Mouse (Mus musculus) neural tube, embryonic 14.5 days (tissue): Measurements from ENCODE around the gene Ufm1. TPM values are rescaled to one million over a fixed set of nuclear protein-coding genes. Genes with fewer than 3 reads are reported as not detected.

Source experiments
- ATAC-seq: fragments of 200-750 bp; cut with Nextera tagmentation; 2 replicates; pipeline ENCODE4 v1.8.0; 2017; ENCODE audit warnings: low read depth, mild to moderate bottlenecking, moderate TSS enrichment, moderate library complexity
- H3K27ac ChIP-seq: fragments of 300-500 bp; sonication (generic); 2 replicates; pipeline ENCODE4 v1.5.1; 2014; ENCODE audit warnings: low read depth, mild to moderate bottlenecking, control low read depth, low read length, moderate library complexity, mixed read lengths
- H3K27me3 ChIP-seq: fragments of 300-500 bp; sonication (generic); 2 replicates; pipeline ENCODE4 v1.6.1; 2014; ENCODE audit warnings: low read length; ENCODE audit not compliant: control insufficient read depth, insufficient read depth
- H3K36me3 ChIP-seq: fragments of 300-500 bp; sonication (generic); 2 replicates; pipeline ENCODE4 v1.6.1; 2014; ENCODE audit warnings: low read length, mixed read lengths; ENCODE audit not compliant: control insufficient read depth, insufficient read depth
- H3K4me1 ChIP-seq: fragments of 300-500 bp; sonication (generic); 2 replicates; pipeline ENCODE4 v1.6.1; 2014; ENCODE audit warnings: low read length; ENCODE audit not compliant: control insufficient read depth, insufficient read depth
- H3K4me2 ChIP-seq: fragments of 300-500 bp; sonication (generic); 2 replicates; pipeline ENCODE4 v1.6.1; 2014; ENCODE audit warnings: mild to moderate bottlenecking, low read depth, low read length, control low read depth
- H3K4me3 ChIP-seq: fragments of 300-500 bp; sonication (generic); 2 replicates; pipeline ENCODE4 v1.5.1; 2014; ENCODE audit warnings: low read depth, low read length, control low read depth, mixed read lengths
- H3K9ac ChIP-seq: fragments of 300-500 bp; sonication (generic); replicated peaks from 2 replicates; pipeline ENCODE4 v1.6.1; 2014; ENCODE audit warnings: low read depth, mild to moderate bottlenecking, control low read depth, low read length, mixed read lengths
- H3K9me3 ChIP-seq: fragments of 300-500 bp; sonication (generic); 2 replicates; pipeline ENCODE4 v1.6.1; 2016; ENCODE audit warnings: low read length; ENCODE audit not compliant: control insufficient read depth
- WGBS: fragments of 180-500 bp; shearing (Covaris S2); extraction: QIAGEN DNeasy Blood & Tissue Kit; methylation state at CpG from one replicate; pipeline ENCODE4 v1.1.7; 2014; 5-methylcytosine and 5-hydroxymethylcytosine counted together
- polyA plus RNA-seq: library from polyadenylated mRNA; unstranded; fragments of >200 nt; fragmentation: Nextera tagmentation; extraction: Ambion mirVana; gene quantifications from 2 replicates; pipeline ENCODE4 v1.2.1, GENCODE M21; 2014

Ufm1 gene
- polyA plus RNA-seq, result 77.1 and 78.6 TPM in 2 replicates

DNA sequence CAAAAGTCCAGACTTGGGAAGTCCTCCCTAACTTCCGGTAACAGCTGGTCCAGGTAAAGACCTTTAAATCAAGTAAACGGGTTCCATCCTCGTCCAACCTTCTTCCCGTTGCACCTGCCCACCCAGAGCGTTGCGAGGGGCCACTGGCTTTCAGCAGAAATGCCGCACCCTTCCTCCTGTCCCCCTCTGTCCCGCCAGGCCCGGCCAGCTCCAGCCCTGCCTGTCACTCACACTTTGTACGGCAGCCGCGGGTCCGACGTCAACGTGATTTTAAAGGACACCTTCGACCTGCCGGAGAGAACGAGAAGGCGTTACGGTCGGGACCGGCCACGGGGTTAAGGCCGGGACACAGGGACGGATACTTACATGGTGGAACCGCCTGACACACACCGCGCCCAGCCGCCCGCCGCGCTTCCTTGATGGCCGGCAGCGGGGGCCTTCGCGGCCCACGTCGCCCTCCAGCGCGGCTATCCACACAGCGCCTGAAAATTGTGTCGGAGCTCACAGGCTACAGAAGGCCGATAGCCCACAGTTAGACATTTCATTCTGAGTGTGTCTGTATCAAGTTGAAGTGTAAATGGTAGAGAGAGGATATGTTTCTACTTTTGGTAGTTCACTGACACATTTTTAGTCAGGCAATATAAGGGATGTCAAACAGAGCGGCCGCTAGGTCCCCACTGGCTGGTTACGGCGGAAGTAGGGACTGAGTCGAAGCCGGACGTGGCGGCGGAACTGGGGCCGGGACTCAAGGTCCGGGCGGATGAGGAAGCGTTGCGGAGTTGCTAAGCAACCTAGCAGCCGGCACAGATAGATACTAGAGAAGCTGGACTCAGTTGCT lies at the start of gene Ufm1:
Gene Ufm1 (minus strand): TSS at position 448 of the 838 bp plus-strand sequence.
- WGBS, result under 1% methylated on average over 58 of the region's 58 CpGs
- Histone ChIP-seq H3K27ac (peak within 1 kb of the TSS; percentile 60; the same call in 1 of the 2 replicates), H3K4me2 (peak within 1 kb of the TSS; percentile 94)

DNA sequence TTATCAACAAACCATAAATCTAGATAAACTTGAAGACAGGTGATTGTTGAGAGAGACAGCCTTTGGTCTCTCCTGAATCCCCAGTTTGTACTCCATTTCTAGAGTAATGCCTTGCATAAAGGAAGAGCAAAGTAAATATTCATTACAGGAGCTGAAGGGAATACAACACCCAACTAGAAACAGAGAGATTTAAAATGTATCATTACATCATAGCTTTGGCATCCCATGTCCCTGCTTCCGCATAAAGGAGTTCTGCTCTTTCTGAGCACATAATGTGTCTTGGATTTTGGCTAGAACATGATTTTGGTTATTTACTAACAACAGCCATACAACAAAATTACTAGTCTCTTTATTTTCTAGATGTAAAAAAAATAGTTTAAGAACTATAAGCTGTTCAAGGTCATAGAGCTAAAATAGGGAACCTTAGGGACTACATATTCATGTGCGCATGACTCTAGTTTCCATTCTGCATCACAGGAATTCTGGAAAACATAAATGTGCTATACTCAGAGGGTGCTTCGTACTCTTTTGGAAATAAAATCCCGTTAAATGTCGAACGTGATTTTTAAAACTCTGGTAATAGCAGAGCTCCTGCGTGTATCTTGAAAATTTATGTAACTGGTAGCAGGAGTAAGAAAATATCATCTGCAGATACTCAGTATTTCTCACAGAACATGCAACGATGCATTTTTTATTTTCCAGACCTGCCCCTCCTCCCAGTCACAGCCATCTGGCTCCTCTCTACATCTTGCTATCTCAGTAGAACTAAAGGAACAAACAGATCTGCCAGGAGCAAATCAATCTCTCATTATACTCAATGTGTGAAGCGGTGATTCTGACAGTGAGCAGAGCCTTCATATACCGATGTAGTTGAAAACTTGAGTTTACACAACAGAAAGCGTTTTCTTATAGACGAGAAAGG lies 27.2 kb upstream of the Ufm1 start:
- Histone ChIP-seq H3K9ac (no peak overlapping the region), H3K4me2 (no peak overlapping the region), H3K9me3 (no peaks in the 10 kb centered on the region), H3K4me3 (no peak overlapping the region), H3K36me3 (no peaks in the 10 kb centered on the region), H3K27ac (no peak overlapping the region), H3K27me3 (no peaks in the 10 kb centered on the region), H3K4me1 (no peaks in the 10 kb centered on the region)
- ATAC-seq, result no peak
- 79% methylated on average over 12 of the region's 12 CpGs for WGBS

More for the DNA sequence above, at the start of gene Ufm1:
- H3K36me3 ChIP-seq, result peaks cover 15% of the 10 kb centered on the region
- peaks cover 8% of the 10 kb centered on the region for H3K4me1 ChIP-seq
- H3K9me3 ChIP-seq, result no peaks in the 10 kb centered on the region
- H3K9ac ChIP-seq, result peak within 1 kb of the TSS; percentile 78
- H3K4me3 ChIP-seq, result peak within 1 kb of the TSS; percentile 95
- peak; percentile 99 for ATAC-seq
- no peaks in the 10 kb centered on the region for H3K27me3 ChIP-seq

DNA sequence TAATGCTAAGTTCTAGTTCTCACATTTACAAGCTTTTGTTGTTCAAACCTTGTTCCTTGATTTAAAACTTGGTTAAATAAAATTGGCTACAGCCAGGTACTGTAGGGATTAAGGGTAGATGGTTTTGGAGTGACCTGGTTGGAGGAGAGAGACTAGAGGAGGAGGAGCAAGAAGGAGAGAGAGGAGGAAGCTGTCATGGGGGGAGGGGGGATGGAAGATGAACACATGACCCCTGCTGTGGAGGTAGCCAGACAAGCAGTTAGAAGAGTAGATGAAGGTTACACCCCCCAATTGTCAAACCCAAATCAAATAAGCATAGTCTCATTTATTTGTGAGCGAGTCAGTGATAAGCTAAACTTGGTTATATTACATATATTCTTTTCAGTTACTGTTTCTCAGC lies 8.0 kb upstream of the Ufm1 start:
- Histone ChIP-seq H3K4me2 (no peak overlapping the region), H3K9ac (no peak overlapping the region), H3K27me3 (no peaks in the 10 kb centered on the region), H3K4me1 (no peaks in the 10 kb centered on the region), H3K4me3 (no peak overlapping the region), H3K36me3 (no peaks in the 10 kb centered on the region), H3K27ac (no peak overlapping the region), H3K9me3 (no peaks in the 10 kb centered on the region)
- WGBS, result 88% methylated on average over 1 of the region's 1 CpGs
- no peak for ATAC-seq

DNA sequence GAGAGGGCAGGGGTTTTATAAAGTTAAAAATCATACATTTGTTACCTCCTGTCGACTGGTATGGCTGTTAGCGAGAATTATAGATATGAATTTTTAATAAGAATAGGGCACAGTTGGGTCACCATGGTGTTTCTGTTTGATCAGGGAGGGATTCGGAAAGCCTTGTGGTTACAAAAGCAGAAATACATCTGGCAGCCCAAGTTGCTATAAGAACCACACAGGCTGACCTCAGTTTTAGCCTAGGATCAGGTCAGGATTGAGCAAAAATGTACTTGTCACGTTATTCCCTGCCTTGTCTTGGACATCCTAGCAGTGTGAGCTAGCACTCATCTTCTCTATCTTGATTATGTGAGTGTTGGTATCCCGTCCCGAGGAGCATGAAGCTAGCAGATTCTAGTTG lies 6.9 kb upstream of the Ufm1 start:
- H3K27ac ChIP-seq, result no peak overlapping the region
- no peak overlapping the region for H3K4me2 ChIP-seq
- no peaks in the 10 kb centered on the region for H3K36me3 ChIP-seq
- H3K27me3 ChIP-seq, result no peaks in the 10 kb centered on the region
- 88% methylated on average over 6 of the region's 6 CpGs for WGBS
- H3K9ac ChIP-seq, result no peak overlapping the region
- no peaks in the 10 kb centered on the region for H3K4me1 ChIP-seq
- no peak for ATAC-seq
- no peaks in the 10 kb centered on the region for H3K9me3 ChIP-seq
- H3K4me3 ChIP-seq, result no peak overlapping the region

DNA sequence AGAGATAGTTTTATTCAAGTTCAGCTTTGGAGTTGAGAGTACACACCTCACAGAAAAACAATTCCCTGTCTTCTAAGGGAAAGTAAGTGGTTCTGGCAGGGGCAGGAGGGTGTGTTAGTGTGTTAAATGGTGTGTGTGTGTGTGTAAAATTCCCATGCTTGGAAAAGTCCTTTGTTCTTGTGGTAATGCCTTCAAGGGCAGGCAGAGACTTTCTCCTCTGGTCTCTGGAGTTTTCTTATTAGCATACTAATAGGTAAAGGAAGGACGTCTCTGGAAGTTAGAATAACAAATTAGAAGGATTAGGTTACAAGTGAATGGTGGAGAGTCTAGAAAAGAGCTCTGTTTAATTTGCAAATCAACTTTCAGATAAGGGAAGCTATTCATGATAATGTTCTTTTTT lies 5.6 kb upstream of the Ufm1 start:
- H3K36me3 ChIP-seq, result no peaks in the 10 kb centered on the region
- H3K9me3 ChIP-seq, result no peaks in the 10 kb centered on the region
- no peak overlapping the region for H3K9ac ChIP-seq
- 17% methylated on average over 1 of the region's 1 CpGs for WGBS
- no peak for ATAC-seq
- H3K4me1 ChIP-seq, result peaks cover 2% of the 10 kb centered on the region; the same call in 1 of the 2 replicates
- H3K4me3 ChIP-seq, result no peak overlapping the region
- H3K27ac ChIP-seq, result no peak overlapping the region
- H3K4me2 ChIP-seq, result no peak overlapping the region
- H3K27me3 ChIP-seq, result no peaks in the 10 kb centered on the region

DNA sequence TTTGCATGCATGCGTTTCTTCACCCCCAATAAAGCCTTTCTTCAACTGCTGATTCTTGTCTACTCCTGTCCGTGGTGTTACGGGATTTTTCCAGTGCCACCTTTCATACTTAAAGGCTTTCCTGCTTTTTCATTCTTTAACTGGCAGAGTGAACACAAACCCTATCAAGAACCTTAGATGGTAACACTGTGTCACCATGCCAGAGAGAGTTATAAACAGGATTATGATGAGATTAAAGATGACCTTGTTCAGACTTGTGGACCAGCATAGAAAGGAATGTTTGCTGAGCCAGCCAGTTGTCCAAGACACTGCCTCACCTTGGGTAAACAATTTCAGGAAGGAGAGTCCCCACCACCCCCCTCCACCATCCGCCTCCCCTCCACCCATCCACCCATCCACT lies 4.6 kb upstream of the Ufm1 start:
- Histone ChIP-seq H3K27ac (no peak overlapping the region), H3K36me3 (no peaks in the 10 kb centered on the region), H3K4me3 (no peak overlapping the region), H3K9me3 (no peaks in the 10 kb centered on the region), H3K4me1 (peaks cover 3% of the 10 kb centered on the region; the same call in 1 of the 2 replicates), H3K4me2 (no peak overlapping the region), H3K9ac (no peak overlapping the region), H3K27me3 (no peaks in the 10 kb centered on the region)
- ATAC-seq, result no peak
- 88% methylated on average over 4 of the region's 4 CpGs for WGBS

DNA sequence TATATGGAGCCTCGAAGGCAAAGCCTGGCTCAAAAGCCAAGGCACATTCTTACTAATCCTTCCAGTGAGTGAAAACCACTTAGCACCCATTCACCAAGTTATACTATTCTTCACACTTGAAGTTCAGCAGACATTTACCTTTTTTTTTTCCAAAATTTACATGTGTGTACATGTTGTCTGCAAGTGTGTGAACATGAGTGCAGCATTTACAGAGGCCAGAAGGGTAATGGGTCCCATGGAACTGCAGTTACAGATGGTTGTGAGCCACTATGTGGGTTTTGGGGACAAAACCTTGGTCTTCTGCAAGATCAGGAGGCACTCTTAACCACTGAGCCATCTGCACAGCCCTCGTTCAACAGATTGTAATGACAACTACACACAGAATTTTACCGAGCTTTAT lies 8.8 kb downstream of the Ufm1 start:
- no peak for ATAC-seq
- H3K27ac ChIP-seq, result no peak overlapping the region
- no peak overlapping the region for H3K9ac ChIP-seq
- WGBS, result 95% methylated on average over 3 of the region's 3 CpGs
- no peaks in the 10 kb centered on the region for H3K4me1 ChIP-seq
- no peaks in the 10 kb centered on the region for H3K9me3 ChIP-seq
- H3K27me3 ChIP-seq, result no peaks in the 10 kb centered on the region
- H3K36me3 ChIP-seq, result peaks cover 21% of the 10 kb centered on the region
- no peak overlapping the region for H3K4me2 ChIP-seq
- H3K4me3 ChIP-seq, result no peak overlapping the region

DNA sequence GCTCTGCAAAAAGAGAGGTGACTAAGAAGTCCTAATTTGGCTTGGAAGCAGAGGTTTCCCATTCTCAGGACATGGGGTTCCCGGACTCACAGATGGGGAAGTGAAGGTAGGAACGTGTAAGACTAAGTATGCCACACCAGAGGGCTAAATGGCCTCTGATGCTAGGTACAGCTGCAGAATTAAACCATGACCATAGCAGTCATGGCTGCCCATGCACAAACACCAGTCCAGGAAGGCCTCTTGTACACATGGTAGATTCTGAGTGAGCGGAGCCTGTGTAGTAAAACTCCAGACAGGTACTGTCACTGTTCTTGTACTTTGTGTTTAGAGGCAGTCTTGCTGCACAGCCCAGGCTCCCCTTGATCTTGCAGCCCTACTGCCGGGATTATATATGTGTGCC lies 9.4 kb downstream of the Ufm1 start:
- Histone ChIP-seq H3K9me3 (no peaks in the 10 kb centered on the region), H3K27ac (no peak overlapping the region), H3K4me3 (no peak overlapping the region), H3K4me2 (no peak overlapping the region), H3K4me1 (no peaks in the 10 kb centered on the region), H3K9ac (no peak overlapping the region), H3K36me3 (peaks cover 18% of the 10 kb centered on the region), H3K27me3 (no peaks in the 10 kb centered on the region)
- WGBS, result 83% methylated on average over 4 of the region's 4 CpGs
- ATAC-seq, result no peak

DNA sequence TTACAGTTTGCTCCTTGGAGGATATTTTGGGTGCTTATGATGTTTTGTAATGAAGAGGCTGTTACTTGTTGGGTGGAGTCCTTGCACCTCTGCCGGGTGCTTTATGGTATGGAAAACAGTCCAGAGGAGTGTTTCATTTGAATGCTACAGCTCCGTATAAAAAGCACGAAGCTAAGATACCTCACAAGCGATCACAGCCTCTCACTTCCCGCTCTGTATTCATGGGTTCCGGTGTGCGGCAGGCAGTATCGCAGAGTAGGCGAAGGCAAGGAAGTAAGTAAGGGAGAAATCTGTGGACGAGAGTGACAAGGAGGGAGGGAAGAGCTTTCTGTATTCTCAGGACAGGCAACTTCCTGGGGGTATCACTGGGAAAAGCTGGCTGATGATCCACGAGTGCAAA lies 15.4 kb downstream of the Ufm1 start:
- no peaks in the 10 kb centered on the region for H3K27me3 ChIP-seq
- H3K4me1 ChIP-seq, result no peaks in the 10 kb centered on the region
- 82% methylated on average over 11 of the region's 11 CpGs for WGBS
- ATAC-seq, result no peak
- no peak overlapping the region for H3K4me3 ChIP-seq
- no peak overlapping the region for H3K9ac ChIP-seq
- no peaks in the 10 kb centered on the region for H3K36me3 ChIP-seq
- no peak overlapping the region for H3K4me2 ChIP-seq
- no peaks in the 10 kb centered on the region for H3K9me3 ChIP-seq
- H3K27ac ChIP-seq, result no peak overlapping the region
